Mouse (Mus musculus): ENCODE data around the gene Cdc40.

DNA sequence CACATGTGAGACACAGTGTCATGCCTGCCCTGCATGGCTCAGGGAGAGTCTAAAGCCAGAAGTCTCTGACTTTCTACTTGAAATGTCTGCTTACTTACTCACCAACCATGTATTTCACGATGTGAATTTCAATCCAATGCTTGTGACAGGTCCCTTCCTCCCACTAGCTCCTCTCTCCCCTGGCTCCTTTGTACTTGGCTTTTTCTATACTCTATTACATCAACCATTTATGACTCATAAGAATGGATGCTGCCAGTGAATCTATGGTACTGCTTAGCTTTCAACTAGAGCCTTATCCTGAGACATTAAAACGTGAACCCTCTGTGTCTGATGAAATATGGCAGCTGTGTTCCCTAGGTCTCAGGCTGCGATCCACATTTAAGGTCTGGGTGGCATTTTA is 52.8 kb downstream of the Cdc40 start:
- TF ChIP-seq POLR2A (IDR thresholded peaks at IDR 0.05; ENCODE audit: low read depth, low read length), result no peak
- no peak for TF ChIP-seq CTCF (IDR thresholded peaks at IDR 0.05; ENCODE audit: borderline replicate concordance, insufficient read depth, low read length)

Data from embryonic fibroblast, embryonic 13.5 days (primary cell).